Mouse (Mus musculus): ENCODE results near the gene Bst1. TPM values are rescaled to one million over a fixed set of nuclear protein-coding genes. Genes with fewer than 3 reads are reported as not detected.

Bst1 gene
- 0.05 and 0.14 TPM in 2 replicates for polyA plus RNA-seq (2015; fragmentation: Nextera tagmentation; extraction: Ambion mirVana)

DNA sequence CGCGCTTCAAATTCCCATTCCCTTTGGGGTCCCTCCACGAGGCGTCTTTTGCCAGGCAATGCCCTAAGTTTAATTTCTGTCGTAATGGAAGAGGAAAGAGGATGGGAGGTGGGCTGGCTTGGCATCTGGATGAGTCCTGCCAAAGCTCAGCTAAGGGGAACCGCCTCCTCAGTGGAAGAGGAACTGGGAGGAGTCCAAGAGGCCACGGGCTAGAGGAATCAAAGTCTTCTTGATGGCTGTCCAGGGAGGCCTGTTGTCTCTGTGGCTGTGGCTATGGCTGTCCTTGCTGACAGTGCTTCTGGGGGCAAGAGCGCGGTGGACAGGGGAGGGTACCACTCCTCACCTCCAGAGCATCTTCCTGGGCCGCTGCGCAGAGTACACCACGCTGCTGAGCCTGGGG lies at the start of gene Bst1:
Bst1 (plus strand) TSS at position 191 of the 400 bp plus-strand sequence.
- 0 out of 2 replicates have a peak within 1 kb of the TSS, but pooled peaks have one; percentile 3 for H3K4me2 ChIP-seq (replicated peaks)
- H3K4me3 ChIP-seq = no peak within 1 kb of the TSS
- H3K9me3 ChIP-seq = no peaks in the 10 kb centered on the region
- no peak within 1 kb of the TSS for H3K27ac ChIP-seq
- peaks cover 3% of the 10 kb centered on the region; the same call in 1 of the 2 replicates for H3K4me1 ChIP-seq
- no peak for ATAC-seq (ENCODE audit: low FRiP score, low read depth)
- WGBS = 47% methylated on average over 12 of the region's 12 CpGs
- 0 out of 2 replicates have a peak, but pooled peaks cover 7% of the 10 kb centered on the region for H3K27me3 ChIP-seq
- no peaks in the 10 kb centered on the region for H3K36me3 ChIP-seq
- no peak within 1 kb of the TSS for H3K9ac ChIP-seq

DNA sequence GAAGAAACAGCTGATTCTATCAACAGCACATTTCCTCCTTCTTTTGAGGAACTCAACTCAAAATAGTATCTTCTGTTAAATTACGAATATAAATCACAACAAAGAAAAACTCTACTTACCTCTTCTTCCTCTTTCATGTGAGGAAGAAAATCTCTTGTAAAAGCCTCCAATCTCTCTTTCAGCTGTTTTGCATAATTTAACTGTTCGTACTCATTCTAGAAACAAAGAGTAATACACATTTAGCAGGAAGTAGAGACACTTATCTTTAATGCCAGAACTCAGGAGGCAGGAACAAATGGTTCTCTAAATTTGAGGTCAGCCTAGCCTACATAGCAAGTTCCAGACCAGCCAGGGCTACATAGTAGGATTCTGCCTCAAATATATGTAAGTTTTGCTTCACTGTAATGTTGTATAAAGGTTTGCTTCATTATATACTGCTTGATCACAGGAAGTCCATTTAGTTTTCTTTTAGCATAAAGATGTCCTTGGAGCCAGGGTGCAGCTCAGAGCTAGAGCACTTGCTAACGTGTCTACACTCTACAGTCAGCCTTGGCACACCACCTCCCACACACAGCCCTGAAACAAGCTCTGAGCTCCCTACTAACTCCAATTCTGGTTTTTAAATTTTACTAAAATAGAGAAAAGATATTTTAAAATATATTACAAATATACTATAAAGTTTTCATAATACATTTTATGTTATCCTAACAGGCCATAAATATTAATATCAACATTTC lies 47.9 kb upstream of the Bst1 start:
- Histone ChIP-seq H3K27ac (no peak overlapping the region), H3K4me2 (replicated peaks) (no peak overlapping the region), H3K4me3 (no peak overlapping the region), H3K9ac (no peak overlapping the region), H3K9me3 (no peaks in the 10 kb centered on the region), H3K27me3 (no peaks in the 10 kb centered on the region), H3K36me3 (peaks cover 32% of the 10 kb centered on the region), H3K4me1 (no peaks in the 10 kb centered on the region)
- ATAC-seq (ENCODE audit: low FRiP score, low read depth) = no peak
- 91% methylated on average over 3 of the region's 3 CpGs for whole genome bisulfite sequencing

DNA sequence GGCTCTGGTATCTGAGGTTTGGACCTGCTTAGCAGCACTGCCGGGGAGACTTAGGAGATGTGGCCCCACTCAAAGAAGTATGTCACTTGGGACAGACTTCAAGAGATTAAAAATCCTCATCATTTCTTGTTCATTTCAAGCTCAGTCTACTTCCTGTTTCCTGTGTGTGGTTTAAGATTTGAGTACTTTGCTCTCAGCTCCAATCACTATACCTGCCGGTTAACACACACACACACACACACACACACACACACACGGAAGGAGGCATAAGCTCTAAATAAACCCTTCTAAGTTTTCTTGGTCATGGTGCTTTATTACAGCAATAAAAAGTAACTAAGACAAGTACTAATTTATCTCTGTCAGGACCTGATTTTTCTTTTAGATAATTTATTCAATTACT lies 47.1 kb upstream of the Bst1 start:
- H3K27me3 ChIP-seq = no peaks in the 10 kb centered on the region
- peaks cover 29% of the 10 kb centered on the region for H3K36me3 ChIP-seq
- H3K4me2 ChIP-seq (replicated peaks) = no peak overlapping the region
- no peaks in the 10 kb centered on the region for H3K9me3 ChIP-seq
- no peak overlapping the region for H3K9ac ChIP-seq
- no peak overlapping the region for H3K27ac ChIP-seq
- no peaks in the 10 kb centered on the region for H3K4me1 ChIP-seq
- 78% methylated on average over 3 of the region's 3 CpGs for WGBS
- no peak for ATAC-seq (ENCODE audit: low FRiP score, low read depth)
- no peak overlapping the region for H3K4me3 ChIP-seq

DNA sequence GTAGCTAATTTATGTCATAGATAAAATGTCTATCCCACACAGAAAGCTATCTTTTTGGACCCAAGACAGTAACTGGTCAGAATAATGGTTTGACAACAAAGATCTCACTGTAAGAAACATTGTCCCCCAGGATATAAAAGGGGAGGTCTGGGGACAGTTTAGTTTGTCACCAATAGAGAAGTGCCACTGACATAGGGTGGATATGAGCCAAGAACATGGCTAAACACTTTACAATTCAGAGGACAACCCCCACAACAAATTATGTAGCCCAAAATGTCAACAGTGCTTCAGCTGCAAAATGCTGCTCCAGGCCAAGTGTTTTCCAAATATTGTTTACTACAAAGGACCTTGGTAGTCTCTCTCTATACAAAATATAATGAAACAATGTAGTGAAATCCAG lies 42.3 kb upstream of the Bst1 start:
- H3K27ac ChIP-seq = no peak overlapping the region
- no peak overlapping the region for H3K4me3 ChIP-seq
- ATAC-seq (ENCODE audit: low FRiP score, low read depth) = no peak
- H3K4me1 ChIP-seq = peaks cover 7% of the 10 kb centered on the region
- no peaks in the 10 kb centered on the region for H3K27me3 ChIP-seq
- no peaks in the 10 kb centered on the region; the same call in 1 of the 2 replicates for H3K36me3 ChIP-seq
- no peak overlapping the region for H3K4me2 ChIP-seq (replicated peaks)
- no peaks in the 10 kb centered on the region for H3K9me3 ChIP-seq
- H3K9ac ChIP-seq = no peak overlapping the region

DNA sequence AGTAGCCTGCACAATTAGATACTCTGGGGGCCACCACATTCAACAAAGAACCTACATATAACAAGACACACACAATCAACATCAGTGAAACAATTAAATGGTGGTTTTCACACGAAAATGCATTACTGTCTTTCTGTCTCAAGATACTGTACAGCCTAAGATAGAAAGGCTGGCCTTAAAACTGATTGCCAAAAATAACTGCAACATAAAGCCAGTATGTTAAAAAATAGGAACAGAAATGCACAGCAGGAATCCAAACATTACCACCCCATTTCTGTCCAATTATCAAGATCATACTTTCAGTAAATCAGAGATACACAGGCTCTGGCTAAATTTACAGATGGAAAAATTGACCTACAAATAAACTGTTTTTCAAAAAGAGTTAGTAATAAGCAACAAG lies 41.7 kb upstream of the Bst1 start:
- WGBS = 58% methylated on average over 1 of the region's 1 CpGs
- ATAC-seq (ENCODE audit: low FRiP score, low read depth) = no peak
- Histone ChIP-seq H3K4me1 (peaks cover 7% of the 10 kb centered on the region), H3K9ac (no peak overlapping the region), H3K4me3 (no peak overlapping the region), H3K36me3 (no peaks in the 10 kb centered on the region; the same call in 1 of the 2 replicates), H3K27me3 (no peaks in the 10 kb centered on the region), H3K4me2 (replicated peaks) (no peak overlapping the region), H3K9me3 (no peaks in the 10 kb centered on the region), H3K27ac (no peak overlapping the region)

DNA sequence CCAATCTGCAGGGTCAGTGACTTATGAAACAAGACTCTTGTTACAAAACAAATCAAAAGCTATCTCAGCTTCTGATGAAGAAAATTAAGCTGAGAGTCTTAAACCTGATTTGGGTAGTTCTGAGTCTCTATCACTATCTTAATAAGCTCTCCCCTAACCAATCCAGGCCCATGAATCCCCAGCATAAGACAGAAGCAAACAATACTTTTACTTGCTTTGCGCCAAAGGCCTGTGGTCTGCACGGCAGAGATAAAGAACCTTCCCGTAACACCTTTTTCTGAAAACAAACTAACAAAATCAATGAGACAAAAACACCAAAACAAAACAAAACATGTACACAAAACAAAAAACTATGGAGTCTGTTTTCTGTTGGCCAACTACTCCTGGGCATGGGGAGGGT lies 40.1 kb upstream of the Bst1 start:
- Histone ChIP-seq H3K9ac (no peak overlapping the region), H3K9me3 (no peaks in the 10 kb centered on the region), H3K36me3 (no peaks in the 10 kb centered on the region), H3K4me1 (peaks cover 12% of the 10 kb centered on the region), H3K27ac (no peak overlapping the region), H3K4me3 (no peak overlapping the region), H3K4me2 (replicated peaks) (no peak overlapping the region), H3K27me3 (no peaks in the 10 kb centered on the region)
- no peak for ATAC-seq (ENCODE audit: low FRiP score, low read depth)
- over 99% methylated on average over 3 of the region's 3 CpGs for WGBS

DNA sequence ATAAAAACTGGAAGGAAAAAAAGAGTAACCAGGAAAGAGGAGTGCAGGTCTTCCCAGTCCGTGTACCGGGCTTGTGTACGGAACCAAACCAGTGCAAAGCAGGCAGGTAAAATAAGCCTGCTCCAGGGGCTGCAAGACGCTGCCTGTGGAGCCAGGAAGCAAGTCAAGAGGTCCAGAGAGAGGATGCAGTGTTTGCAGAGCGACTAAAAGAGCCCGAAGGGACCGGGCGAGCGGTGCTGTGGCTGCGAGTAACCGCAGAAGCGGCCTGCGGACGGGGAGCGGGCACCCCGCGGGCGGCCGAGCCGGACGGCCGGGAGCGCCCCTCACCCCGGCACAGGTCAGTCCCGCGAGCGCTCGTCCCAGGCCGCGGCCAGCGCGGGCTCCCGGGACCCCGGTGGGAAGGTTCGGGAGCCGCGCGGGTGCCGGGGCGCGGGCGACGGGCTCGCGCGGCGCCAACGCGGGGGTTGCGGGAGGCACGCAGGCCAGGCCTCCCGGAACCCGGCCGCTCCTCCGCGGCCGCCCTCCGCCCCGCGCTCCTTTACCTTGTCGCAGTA lies 37.2 kb upstream of the Bst1 start:
- under 1% methylated on average over 43 of the region's 61 CpGs for WGBS
- H3K4me1 ChIP-seq = peaks cover 12% of the 10 kb centered on the region
- H3K27ac ChIP-seq = peak overlapping the region; percentile 93
- peak overlapping the region; percentile 67 for H3K4me2 ChIP-seq (replicated peaks)
- peak; percentile 75 for ATAC-seq (ENCODE audit: low FRiP score, low read depth)
- H3K4me3 ChIP-seq = peak overlapping the region; percentile 84
- H3K27me3 ChIP-seq = no peaks in the 10 kb centered on the region
- H3K9ac ChIP-seq = peak overlapping the region; percentile 96
- no peaks in the 10 kb centered on the region for H3K36me3 ChIP-seq
- no peaks in the 10 kb centered on the region for H3K9me3 ChIP-seq

DNA sequence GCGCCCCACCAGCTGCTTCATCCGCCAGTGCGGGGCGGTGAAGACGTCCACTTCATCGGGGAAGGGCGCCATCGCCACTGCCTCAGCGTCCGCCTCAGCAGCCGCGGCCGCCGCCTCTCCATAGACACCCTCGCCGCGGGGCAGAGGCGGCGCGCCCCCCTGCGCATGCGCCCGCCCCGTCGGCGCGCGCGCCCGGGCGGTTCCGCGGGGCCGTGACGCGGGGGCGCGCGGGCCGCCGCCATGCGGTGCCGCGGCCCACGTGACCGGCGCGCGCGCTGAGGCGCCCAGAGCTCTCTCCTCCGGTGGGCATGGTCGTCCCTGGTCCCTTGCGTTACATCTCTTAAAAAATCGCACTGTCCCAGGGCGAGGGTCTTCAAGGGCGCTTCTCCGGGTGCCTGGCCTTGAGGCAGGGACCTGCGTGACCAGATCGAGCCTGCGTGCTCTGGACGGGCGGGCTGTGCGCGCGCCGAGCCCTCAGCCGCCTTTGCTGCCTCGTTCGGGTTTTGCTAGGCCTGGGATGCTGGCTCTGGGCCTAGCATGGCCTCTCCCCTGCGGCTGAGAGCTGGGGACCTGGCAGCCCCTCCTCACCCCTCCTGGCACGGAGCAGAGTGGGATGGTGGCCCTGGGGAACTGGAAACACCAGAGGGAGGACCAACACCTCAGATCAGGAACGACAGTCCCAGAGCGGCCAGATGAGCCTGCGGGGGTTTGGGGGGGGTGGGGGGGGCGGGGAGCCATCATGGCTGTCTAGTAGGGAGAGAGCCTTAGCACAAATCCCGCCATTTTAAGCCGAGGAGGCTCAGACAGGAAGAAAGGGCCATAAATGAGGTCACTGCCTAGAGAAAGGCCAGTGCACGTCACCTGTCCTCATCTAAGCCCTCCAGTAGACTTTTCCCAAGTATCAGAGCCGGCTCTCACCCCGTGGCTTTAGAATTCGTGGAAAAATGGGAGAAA lies 36.4 kb upstream of the Bst1 start:
- ATAC-seq (ENCODE audit: low FRiP score, low read depth) = peak; percentile 93
- peak overlapping the region; percentile 84 for H3K4me3 ChIP-seq
- 3% methylated on average over 77 of the region's 82 CpGs for WGBS
- H3K27me3 ChIP-seq = no peaks in the 10 kb centered on the region
- H3K4me2 ChIP-seq (replicated peaks) = peak overlapping the region; percentile 67
- no peaks in the 10 kb centered on the region for H3K9me3 ChIP-seq
- peak overlapping the region; percentile 96 for H3K9ac ChIP-seq
- H3K36me3 ChIP-seq = no peaks in the 10 kb centered on the region
- peak overlapping the region; percentile 93 for H3K27ac ChIP-seq
- H3K4me1 ChIP-seq = peaks cover 12% of the 10 kb centered on the region

DNA sequence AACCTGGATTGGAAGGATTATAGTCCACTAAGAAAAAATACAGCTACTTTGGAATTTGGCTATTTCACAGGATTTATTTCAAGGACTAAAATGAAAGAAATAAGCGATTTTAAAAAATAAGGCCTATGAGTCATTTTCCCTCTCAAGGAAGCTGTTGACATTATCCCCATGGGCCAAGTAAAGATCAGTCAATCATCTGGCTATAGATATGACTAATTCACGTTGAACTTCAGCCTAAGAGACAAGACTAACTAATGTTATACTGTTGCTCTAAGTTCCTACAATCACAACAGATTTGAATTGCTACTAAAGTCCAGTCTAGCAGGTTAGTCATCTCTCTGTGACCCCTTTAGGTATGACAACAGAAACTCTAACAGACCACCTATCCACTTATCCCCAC lies 34.7 kb upstream of the Bst1 start:
- Histone ChIP-seq H3K36me3 (no peaks in the 10 kb centered on the region), H3K27me3 (no peaks in the 10 kb centered on the region), H3K27ac (no peak overlapping the region), H3K9me3 (no peaks in the 10 kb centered on the region), H3K4me1 (peaks cover 12% of the 10 kb centered on the region), H3K4me3 (no peak overlapping the region), H3K9ac (no peak overlapping the region), H3K4me2 (replicated peaks) (no peak overlapping the region)
- ATAC-seq (ENCODE audit: low FRiP score, low read depth) = no peak
- 87% methylated on average over 2 of the region's 2 CpGs for WGBS

DNA sequence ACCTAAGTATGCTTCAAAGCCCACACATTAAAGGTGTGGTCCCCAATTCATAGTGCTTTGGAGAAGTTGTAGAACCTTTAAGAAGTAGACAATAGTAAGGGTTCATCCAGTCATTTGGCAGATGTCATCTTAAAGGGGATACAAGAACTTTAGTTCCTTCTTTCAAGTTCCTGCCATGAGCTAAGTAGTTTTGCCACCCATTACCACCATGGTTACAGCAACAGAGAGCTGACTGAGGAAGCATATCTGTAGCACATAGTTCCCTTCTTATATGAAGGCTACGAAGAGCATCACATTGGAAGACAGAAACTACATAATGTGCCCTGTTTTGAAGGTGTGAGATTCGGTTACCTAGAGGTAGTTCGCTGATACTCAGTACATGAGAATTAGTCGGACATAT lies 32.1 kb upstream of the Bst1 start:
- Histone ChIP-seq H3K4me2 (replicated peaks) (no peak overlapping the region), H3K36me3 (no peaks in the 10 kb centered on the region), H3K27me3 (no peaks in the 10 kb centered on the region), H3K27ac (no peak overlapping the region), H3K4me3 (no peak overlapping the region), H3K4me1 (peaks cover 6% of the 10 kb centered on the region), H3K9me3 (no peaks in the 10 kb centered on the region), H3K9ac (no peak overlapping the region)
- WGBS = 93% methylated on average over 4 of the region's 4 CpGs
- no peak for ATAC-seq (ENCODE audit: low FRiP score, low read depth)

DNA sequence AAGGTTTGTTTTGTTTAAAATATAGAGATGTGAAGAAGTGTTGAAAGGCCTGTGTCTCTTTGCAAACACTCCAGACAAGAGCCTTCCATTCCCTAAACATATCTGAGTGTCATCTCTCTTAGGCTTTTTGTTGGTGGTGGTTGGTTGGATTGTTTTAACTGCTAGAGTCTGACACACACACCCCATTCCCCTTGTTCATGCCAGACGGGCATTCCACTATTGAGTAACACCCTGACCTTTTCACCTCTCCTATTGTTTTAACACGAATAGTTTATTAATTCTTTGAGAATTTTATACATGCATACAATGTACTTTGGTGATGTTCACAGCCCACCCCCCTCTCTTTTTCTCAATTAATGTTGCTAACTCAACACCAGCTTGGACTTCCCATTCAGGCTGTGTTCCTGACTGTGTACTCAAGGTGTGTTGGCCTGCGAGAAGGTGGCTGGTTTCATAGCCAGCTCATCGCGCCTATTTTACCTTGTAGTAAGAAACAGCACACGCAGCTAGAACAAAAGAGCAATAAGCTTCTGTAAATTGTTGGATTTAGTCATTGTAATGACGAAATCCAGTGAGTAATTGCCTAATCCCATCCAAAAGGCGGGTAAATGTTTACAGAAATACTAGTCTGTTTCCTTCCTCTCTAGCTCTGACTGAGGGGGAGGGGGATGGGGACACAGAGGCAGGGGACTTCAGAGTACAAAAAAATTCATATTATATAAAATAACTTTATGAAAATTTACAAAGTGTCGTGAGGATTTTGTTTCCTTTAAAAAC lies 30.5 kb upstream of the Bst1 start:
- Histone ChIP-seq H3K4me3 (no peak overlapping the region), H3K9me3 (no peaks in the 10 kb centered on the region), H3K9ac (no peak overlapping the region), H3K4me1 (no peaks in the 10 kb centered on the region), H3K36me3 (no peaks in the 10 kb centered on the region), H3K27ac (no peak overlapping the region), H3K27me3 (no peaks in the 10 kb centered on the region), H3K4me2 (replicated peaks) (no peak overlapping the region)
- WGBS = 82% methylated on average over 9 of the region's 9 CpGs
- ATAC-seq (ENCODE audit: low FRiP score, low read depth) = no peak
